Mouse (Mus musculus) kidney, embryonic 15.5 days (tissue): ENCODE measurements around the gene Fam186b. TPM values are rescaled to one million over a fixed set of nuclear protein-coding genes. Genes with fewer than 3 reads are reported as not detected.
"Not testable (repeated sequence)": the region's sequence is repeated elsewhere in the genome, so short reads cannot be mapped to it uniquely, and the experiment has no call there.

Experiments
- ATAC-seq: fragments of 200-750 bp; cut with Nextera tagmentation; replicated peaks from 2 replicates; pipeline ENCODE4 v1.8.0; 2017; ENCODE audit warnings: moderate TSS enrichment; ENCODE audit not compliant: low FRiP score
- H3K27ac ChIP-seq: fragments of 300-500 bp; sonication (generic); 2 replicates; pipeline ENCODE4 v1.5.1; 2015; ENCODE audit warnings: mild to moderate bottlenecking, inconsistent platforms
- H3K27me3 ChIP-seq: fragments of 300-500 bp; sonication (generic); 2 replicates; pipeline ENCODE4 v1.6.1; 2015; ENCODE audit warnings: inconsistent platforms
- H3K36me3 ChIP-seq: fragments of 300-500 bp; sonication (generic); 2 replicates; pipeline ENCODE4 v1.6.1; 2015; ENCODE audit warnings: inconsistent platforms
- H3K4me1 ChIP-seq: fragments of 300-500 bp; sonication (generic); 2 replicates; pipeline ENCODE4 v1.6.1; 2015; ENCODE audit warnings: inconsistent platforms
- H3K4me2 ChIP-seq: fragments of 300-500 bp; sonication (generic); 2 replicates; pipeline ENCODE4 v1.6.1; 2015; ENCODE audit warnings: moderate library complexity, mild to moderate bottlenecking, inconsistent platforms
- H3K4me3 ChIP-seq: fragments of 300-500 bp; sonication (generic); replicated peaks from 2 replicates; pipeline ENCODE4 v1.5.1; 2015; ENCODE audit warnings: mild to moderate bottlenecking, inconsistent platforms
- H3K9ac ChIP-seq: fragments of 300-500 bp; sonication (generic); 2 replicates; pipeline ENCODE4 v1.6.1; 2015; ENCODE audit warnings: mild to moderate bottlenecking, inconsistent platforms
- H3K9me3 ChIP-seq: fragments of 300-500 bp; sonication (generic); replicated peaks from 2 replicates; pipeline ENCODE4 v1.6.1; 2016; ENCODE audit warnings: inconsistent platforms
- WGBS: fragments of 180-500 bp; shearing (Covaris S2); methylation state at CpG from one replicate; pipeline ENCODE4 v1.1.7; 2015; ENCODE audit warnings: mixed read lengths; 5-methylcytosine and 5-hydroxymethylcytosine counted together
- polyA plus RNA-seq: library from polyadenylated mRNA; unstranded; fragments of >200 nt; fragmentation: Nextera tagmentation; extraction: Ambion mirVana; gene quantifications from 2 replicates; pipeline ENCODE4 v1.2.1, GENCODE M21; 2015

Fam186b gene
- polyA plus RNA-seq, 1 experiment from 2014 or later: 0.43 TPM

DNA sequence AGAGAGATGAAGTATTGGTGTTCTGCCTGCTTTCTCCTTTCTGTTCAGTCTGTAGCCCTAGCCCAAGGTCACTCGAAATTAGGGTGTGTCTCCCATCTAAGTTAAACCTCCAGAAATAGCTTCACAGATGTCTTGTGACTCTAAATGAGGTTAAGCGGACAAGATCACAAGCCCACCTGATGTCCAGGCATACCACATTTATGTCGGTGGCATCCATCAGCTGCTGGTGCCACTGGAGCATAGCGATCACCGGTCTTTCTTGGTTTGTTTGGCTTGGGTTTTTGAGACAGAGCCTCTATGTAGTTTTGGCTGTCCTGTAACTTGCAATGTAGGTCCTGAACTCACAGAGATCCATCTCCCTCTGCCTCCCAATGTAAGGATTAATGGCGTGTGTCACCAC lies 41.9 kb downstream of the Fam186b start:
- Histone ChIP-seq H3K4me2 (no peak overlapping the region), H3K9me3 (no peaks in the 10 kb centered on the region), H3K4me1 (peaks cover 49% of the 10 kb centered on the region), H3K27ac (0 out of 2 replicates have a peak overlapping the region, but pooled peaks have one; percentile 99), H3K4me3 (no peak overlapping the region), H3K27me3 (no peaks in the 10 kb centered on the region), H3K36me3 (peaks cover 6% of the 10 kb centered on the region), H3K9ac (no peak overlapping the region)
- 65% methylated on average over 6 of the region's 6 CpGs for WGBS
- no peak for ATAC-seq

DNA sequence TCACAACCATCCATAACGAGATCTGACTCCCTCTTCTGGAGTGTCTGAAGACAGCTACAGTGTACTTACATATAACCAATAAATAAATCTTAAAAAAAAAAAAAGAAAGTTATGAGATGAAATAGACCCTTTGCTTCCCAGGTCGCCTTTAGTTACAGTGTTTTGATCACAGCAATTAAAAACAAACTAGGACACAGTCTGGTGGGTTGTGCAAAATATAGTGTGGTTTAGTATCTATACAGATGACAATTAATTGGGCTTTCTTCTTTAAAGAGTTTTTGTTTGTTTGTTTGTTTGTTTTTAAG lies 42.6 kb downstream of the Fam186b start:
- not testable (repeated sequence) for H3K27me3 ChIP-seq, H3K9ac ChIP-seq, H3K9me3 ChIP-seq, ATAC-seq
- peak overlapping the region; percentile 99 for H3K27ac ChIP-seq
- WGBS: 39% methylated on average over 2 of the region's 2 CpGs
- H3K4me1 ChIP-seq: peaks cover 55% of the 10 kb centered on the region
- peaks cover 12% of the 10 kb centered on the region for H3K36me3 ChIP-seq
- peak overlapping the region; percentile 75 for H3K4me3 ChIP-seq
- peak overlapping the region; percentile 80 for H3K4me2 ChIP-seq

DNA sequence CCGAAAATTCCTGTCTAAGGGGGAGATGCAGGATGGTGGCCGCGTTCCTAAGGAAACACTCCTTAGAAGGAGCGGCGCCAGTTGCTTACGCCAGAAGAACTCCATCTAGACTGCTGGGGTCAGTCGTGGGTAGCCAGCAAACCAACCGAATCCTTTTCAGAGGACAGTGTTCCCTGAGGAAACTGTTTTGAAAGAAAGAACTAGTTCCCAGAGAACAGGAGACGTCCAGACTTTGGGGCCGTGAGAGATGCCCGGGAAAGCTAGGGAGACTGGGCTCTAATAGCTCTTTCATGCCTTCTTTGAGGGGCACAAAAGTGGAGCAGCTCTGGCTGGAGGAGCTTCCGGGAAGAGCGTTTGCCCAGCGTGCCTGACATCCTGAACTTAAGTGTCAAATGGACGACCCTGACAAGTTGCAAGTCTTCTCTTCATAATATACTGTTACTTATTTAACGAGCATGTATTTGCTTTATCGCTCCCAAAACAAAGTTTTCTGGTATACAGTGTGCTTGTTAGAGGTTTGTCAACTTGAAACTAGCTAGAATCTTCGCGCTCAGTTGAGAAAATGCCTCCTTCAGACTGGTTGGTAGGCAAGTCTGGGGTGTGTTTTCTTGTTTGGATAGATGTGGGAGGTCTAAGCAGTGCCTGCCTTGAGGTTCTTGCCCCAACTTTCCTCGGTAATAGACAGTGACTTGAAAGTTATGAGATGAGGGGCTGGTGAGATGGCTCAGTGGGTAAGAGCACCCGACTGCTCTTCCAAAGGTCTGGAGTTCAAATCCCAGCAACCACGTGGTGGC lies 43.1 kb downstream of the Fam186b start:
- peaks cover 53% of the 10 kb centered on the region for H3K4me1 ChIP-seq
- peak overlapping the region; percentile 65 for H3K9ac ChIP-seq
- H3K4me3 ChIP-seq: peak overlapping the region; percentile 75
- no peaks in the 10 kb centered on the region for H3K27me3 ChIP-seq
- H3K4me2 ChIP-seq: peak overlapping the region; percentile 80
- ATAC-seq: peak; percentile 54
- H3K36me3 ChIP-seq: peaks cover 18% of the 10 kb centered on the region
- no peaks in the 10 kb centered on the region for H3K9me3 ChIP-seq
- H3K27ac ChIP-seq: peak overlapping the region; percentile 99
- 2% methylated on average over 22 of the region's 22 CpGs for WGBS

DNA sequence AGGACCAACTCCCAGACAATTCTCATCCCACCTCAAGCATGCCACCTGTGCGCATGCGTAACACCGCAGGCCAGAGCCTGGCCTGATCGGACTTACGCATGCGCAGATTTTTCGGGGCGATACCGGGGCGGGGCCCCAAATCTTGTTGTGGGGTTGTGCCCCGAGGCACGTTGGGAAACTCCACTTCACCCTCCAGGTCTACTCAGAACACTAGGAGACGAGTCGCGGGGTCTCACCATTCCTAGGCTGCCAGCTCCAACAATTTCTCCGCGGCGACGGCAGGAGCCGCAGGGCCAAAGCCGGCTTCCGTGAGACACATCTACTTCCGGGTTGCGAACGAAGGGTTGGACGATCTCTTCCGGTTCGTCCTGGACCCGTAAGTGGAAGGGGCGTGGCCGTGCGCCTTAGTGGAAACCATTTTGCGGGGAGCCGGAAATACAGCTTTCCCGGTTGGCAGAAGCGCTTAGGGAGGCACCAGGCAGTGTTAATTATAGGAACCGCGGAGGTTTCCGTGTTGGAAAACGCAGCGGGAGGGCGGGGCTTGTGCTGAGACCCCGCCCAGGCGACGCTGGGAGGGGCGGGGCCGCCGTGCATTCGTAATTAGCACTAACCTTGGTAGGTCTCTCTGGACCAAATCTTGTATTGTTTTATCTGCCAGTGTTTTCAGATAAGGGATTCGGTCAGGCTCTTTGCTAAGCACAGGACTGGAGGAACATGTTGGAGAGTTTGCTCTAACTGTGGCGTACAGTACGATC lies 43.9 kb downstream of the Fam186b start, which contains the start of gene Mcrs1:
Mcrs1 (minus strand) TSS at position 336 of the 755 bp plus-strand sequence.
- Histone ChIP-seq H3K4me3 (peak within 1 kb of the TSS; percentile 75), H3K36me3 (peaks cover 25% of the 10 kb centered on the region), H3K4me1 (peaks cover 46% of the 10 kb centered on the region), H3K27me3 (no peaks in the 10 kb centered on the region), H3K9me3 (no peaks in the 10 kb centered on the region), H3K9ac (peak within 1 kb of the TSS; percentile 65), H3K4me2 (peak within 1 kb of the TSS; percentile 80), H3K27ac (peak within 1 kb of the TSS; percentile 99)
- ATAC-seq: peak; percentile 93
- under 1% methylated on average over 52 of the region's 52 CpGs for WGBS

DNA sequence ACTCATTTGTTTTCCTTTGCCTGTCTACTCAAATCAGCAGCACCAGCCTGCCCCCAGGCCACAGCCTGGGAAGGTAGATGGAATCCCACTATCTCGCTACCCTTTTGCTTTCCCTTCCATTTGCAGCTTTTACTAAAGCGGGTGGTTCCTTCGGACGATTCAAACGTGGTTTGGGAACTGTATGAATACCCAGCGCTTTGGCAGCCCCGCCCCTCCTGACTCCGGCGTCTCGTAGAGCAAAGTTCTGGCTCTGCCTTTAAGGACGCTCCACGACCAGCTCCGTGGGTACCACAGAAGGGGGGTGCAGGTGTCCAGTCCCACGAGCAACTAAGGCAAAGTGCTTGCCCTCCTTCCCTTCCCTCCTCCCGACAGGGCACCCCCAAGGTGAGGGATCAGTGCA lies 44.6 kb downstream of the Fam186b start:
- Histone ChIP-seq H3K9ac (peak overlapping the region; percentile 65), H3K4me2 (peak overlapping the region; percentile 80), H3K27ac (peak overlapping the region; percentile 41; the same call in 1 of the 2 replicates), H3K36me3 (peaks cover 32% of the 10 kb centered on the region), H3K4me3 (peak overlapping the region; percentile 75), H3K4me1 (peaks cover 46% of the 10 kb centered on the region)
- ATAC-seq: peak; percentile 11; the same call in 1 of the 2 replicates
- H3K27me3 ChIP-seq, H3K9me3 ChIP-seq: not testable (repeated sequence)
- WGBS: under 1% methylated on average over 14 of the region's 15 CpGs

DNA sequence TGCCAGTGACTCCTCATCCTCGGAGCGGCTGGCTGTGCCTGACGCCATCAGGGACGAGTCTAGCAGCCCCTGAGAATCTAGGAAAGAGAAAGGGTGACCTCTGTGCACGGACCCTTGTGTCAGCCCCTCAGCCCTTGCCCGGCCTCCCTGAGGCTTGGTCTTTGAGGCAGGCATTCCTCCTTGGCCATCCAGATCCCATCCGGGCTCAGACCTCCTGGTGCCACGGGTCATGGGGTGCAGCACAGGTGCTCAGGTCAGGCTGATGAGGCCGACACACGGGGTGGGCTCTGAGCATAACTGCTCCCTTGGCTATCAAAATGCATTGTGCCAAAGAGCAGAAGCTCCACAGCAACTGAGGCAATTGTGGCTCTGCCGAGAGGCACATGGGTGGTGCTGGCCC lies 45.8 kb downstream of the Fam186b start:
- Histone ChIP-seq H3K9ac (no peak overlapping the region), H3K4me3 (no peak overlapping the region), H3K9me3 (no peaks in the 10 kb centered on the region), H3K36me3 (peaks cover 44% of the 10 kb centered on the region), H3K4me2 (0 out of 2 replicates have a peak overlapping the region, but pooled peaks have one; percentile 21), H3K27ac (peak overlapping the region; percentile 66), H3K27me3 (no peaks in the 10 kb centered on the region), H3K4me1 (peaks cover 46% of the 10 kb centered on the region)
- 87% methylated on average over 11 of the region's 11 CpGs for WGBS
- ATAC-seq: no peak

DNA sequence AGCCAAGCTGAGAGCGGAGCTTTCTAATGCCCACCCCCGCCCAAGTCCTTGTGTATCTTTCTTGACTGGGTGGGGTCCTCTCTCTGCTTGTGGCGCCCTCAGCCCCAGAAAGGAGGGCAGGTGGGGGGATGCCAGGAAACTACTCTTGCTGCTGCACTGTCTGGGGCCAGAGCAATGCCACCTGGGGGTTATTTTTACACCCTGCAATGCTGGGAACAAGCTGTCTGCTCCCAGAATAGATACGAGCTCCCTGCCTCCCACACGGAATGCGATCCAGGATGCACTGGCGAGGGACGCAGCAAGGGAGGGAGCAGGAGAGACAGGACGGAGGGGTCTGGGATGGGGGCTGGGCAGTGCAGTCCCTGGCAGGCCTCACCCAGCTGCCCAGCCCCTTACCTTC lies 46.7 kb downstream of the Fam186b start:
- Histone ChIP-seq H3K9me3 (no peaks in the 10 kb centered on the region), H3K27ac (peak overlapping the region; percentile 66), H3K4me2 (peak overlapping the region; percentile 21; the same call in 1 of the 2 replicates), H3K27me3 (no peaks in the 10 kb centered on the region), H3K4me3 (no peak overlapping the region), H3K36me3 (peaks cover 54% of the 10 kb centered on the region), H3K4me1 (peaks cover 41% of the 10 kb centered on the region), H3K9ac (0 out of 2 replicates have a peak overlapping the region, but pooled peaks have one; percentile 17)
- ATAC-seq: peak; percentile 13; the same call in 1 of the 2 replicates
- WGBS: 45% methylated on average over 9 of the region's 9 CpGs

DNA sequence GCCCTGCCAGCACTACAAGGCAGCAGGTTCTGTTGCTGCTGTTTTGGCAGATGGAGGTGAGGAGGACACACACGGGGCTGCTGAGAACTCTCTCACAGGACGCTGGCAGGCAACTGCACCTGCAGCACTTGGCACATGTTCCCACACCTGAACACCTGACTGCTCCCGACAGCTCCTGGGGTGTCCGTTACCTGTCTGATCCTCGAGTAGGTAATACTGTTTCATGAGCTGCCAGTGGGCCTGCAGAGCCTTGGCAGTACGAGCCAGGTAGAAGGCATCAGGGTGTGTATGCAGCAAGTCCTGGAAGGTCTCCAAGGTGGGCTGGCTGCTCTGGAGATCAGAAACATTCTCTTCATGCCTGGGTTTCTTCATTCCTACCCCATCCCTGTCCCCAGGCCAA lies 49.0 kb downstream of the Fam186b start:
- not testable (repeated sequence) for H3K27ac ChIP-seq, H3K4me3 ChIP-seq, H3K9ac ChIP-seq, ATAC-seq, H3K9me3 ChIP-seq, H3K4me2 ChIP-seq, H3K27me3 ChIP-seq
- Histone ChIP-seq H3K4me1 (peaks cover 28% of the 10 kb centered on the region), H3K36me3 (peaks cover 73% of the 10 kb centered on the region)
- WGBS: 89% methylated on average over 6 of the region's 6 CpGs

DNA sequence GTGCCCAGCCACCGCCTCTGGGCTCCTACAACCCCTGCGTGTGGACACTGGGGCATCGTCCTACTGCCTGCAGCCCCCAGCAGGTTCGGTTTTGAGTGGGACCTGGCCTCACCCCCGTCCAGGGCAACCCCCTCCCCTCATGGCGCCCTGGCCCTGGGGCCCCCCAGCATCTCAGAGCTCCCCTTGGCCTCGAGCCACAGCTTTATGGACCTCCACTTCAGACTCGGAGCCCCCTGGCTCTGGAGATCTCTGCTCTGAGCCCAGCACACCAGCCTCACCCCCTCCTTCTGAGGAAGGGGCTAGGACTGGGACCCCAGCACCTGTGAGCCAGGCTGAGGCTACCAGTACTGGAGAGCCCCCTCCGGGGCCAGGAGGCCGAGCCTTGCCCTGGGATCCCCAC lies 53.6 kb downstream of the Fam186b start:
- ATAC-seq: peak; percentile 46; the same call in 1 of the 2 replicates
- 87% methylated on average over 10 of the region's 10 CpGs for WGBS

DNA sequence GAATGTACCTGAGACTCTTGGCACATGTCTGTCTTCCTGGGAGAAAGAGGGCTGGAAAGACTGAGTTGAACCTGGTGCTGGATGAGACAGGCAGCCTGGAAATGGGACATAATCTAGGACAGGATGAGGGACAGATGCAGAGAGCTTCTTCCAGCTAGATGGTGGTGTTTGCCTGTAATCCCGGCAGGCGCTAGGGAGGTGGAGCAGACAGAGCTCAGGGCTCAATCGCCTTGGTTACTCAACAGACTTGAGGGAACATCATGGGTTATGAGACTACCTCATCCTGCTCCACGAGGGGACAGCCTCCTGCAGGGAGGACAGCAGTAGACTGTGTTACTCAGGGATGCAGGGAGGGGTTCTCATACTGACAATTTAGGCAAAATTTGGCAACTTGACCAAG lies 54.4 kb downstream of the Fam186b start:
- H3K4me1 ChIP-seq: 0 out of 2 replicates have a peak, but pooled peaks cover 4% of the 10 kb centered on the region
- no peak overlapping the region for H3K4me3 ChIP-seq
- no peaks in the 10 kb centered on the region for H3K9me3 ChIP-seq
- no peak overlapping the region for H3K9ac ChIP-seq
- WGBS: 77% methylated on average over 4 of the region's 4 CpGs
- peaks cover 57% of the 10 kb centered on the region for H3K36me3 ChIP-seq
- ATAC-seq: no peak
- no peak overlapping the region for H3K27ac ChIP-seq
- no peaks in the 10 kb centered on the region for H3K27me3 ChIP-seq
- H3K4me2 ChIP-seq: no peak overlapping the region

More for the DNA sequence above, 53.6 kb downstream of the Fam186b start:
- Histone ChIP-seq H3K4me1 (0 out of 2 replicates have a peak, but pooled peaks cover 4% of the 10 kb centered on the region), H3K27ac (no peak overlapping the region), H3K9ac (no peak overlapping the region), H3K9me3 (no peaks in the 10 kb centered on the region), H3K4me2 (no peak overlapping the region), H3K4me3 (no peak overlapping the region), H3K36me3 (peaks cover 65% of the 10 kb centered on the region), H3K27me3 (no peaks in the 10 kb centered on the region)

DNA sequence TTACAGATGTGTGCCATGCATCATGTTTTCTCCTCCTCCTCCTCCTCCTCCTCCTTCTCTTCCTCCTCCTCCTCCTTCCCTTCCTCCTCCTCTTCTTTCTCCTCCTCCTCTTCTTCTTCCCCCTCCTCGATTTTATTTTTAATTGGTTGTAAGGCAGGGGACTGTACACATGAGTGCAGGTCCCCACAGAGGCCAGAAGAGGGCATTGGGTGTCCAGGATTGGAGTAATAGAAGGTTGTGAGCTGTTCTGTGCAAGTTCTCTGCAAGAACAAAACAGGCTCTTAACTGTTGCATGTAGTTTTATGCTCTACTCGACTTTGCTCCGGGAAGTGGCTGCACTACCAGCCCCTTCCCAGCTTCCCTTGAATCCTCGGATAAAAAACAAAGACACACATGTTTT lies 55.6 kb downstream of the Fam186b start:
- H3K9me3 ChIP-seq: no peaks in the 10 kb centered on the region
- H3K36me3 ChIP-seq: peaks cover 46% of the 10 kb centered on the region
- no peak for ATAC-seq
- H3K27ac ChIP-seq: no peak overlapping the region
- 79% methylated on average over 4 of the region's 4 CpGs for WGBS
- no peak overlapping the region for H3K9ac ChIP-seq
- no peak overlapping the region for H3K4me3 ChIP-seq
- H3K4me1 ChIP-seq: 0 out of 2 replicates have a peak, but pooled peaks cover 4% of the 10 kb centered on the region
- no peaks in the 10 kb centered on the region for H3K27me3 ChIP-seq
- no peak overlapping the region for H3K4me2 ChIP-seq

DNA sequence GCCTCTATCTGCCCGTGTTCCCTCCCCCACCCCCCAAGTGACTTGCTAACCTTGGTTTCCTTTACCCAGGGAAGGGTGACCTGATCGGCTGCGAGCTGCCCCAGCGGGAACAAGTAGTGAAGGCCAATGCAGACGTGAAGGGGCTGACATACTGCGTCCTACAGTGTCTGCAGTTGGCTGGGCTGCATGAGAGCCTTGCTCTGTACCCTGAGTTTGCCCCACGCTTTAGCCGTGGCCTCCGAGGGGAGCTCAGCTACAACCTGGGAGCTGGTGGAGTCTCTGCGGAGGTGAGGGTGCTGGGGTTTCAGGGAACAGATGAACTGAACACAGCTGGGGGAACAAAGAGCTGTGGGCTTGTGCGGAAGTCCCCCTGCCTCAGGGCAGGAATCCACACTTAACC lies 57.7 kb downstream of the Fam186b start:
- Histone ChIP-seq H3K27me3 (peaks cover 11% of the 10 kb centered on the region; the same call in 1 of the 2 replicates), H3K9ac (no peak overlapping the region), H3K27ac (no peak overlapping the region), H3K36me3 (peaks cover 25% of the 10 kb centered on the region), H3K4me2 (no peak overlapping the region), H3K9me3 (no peaks in the 10 kb centered on the region), H3K4me3 (no peak overlapping the region), H3K4me1 (peaks cover 8% of the 10 kb centered on the region; the same call in 1 of the 2 replicates)
- ATAC-seq: no peak
- 61% methylated on average over 11 of the region's 11 CpGs for WGBS
